Mouse (Mus musculus) liver, embryonic 15.5 days (tissue): ENCODE measurements at regions not wholly inside any gene's neighbourhood (a gene's known extent, or its start where the extent isn't known, plus 50 kb on each side); places are given as distances from the start of the nearest gene placed in this dataset.

ENCODE experiments used
- ATAC-seq: fragments of 200-750 bp; cut with Nextera tagmentation; 2 replicates; pipeline ENCODE4 v1.8.0; 2017; ENCODE audit warnings: moderate number of reproducible peaks, mild to moderate bottlenecking, moderate library complexity; ENCODE audit not compliant: insufficient read depth
- H3K27ac ChIP-seq: fragments of 300-500 bp; sonication (generic); replicated peaks from 2 replicates; pipeline ENCODE4 v1.5.1; 2015; ENCODE audit warnings: mild to moderate bottlenecking, inconsistent platforms
- H3K27me3 ChIP-seq: fragments of 300-500 bp; sonication (generic); 2 replicates; pipeline ENCODE4 v1.6.1; 2015; ENCODE audit warnings: mild to moderate bottlenecking, inconsistent platforms
- H3K36me3 ChIP-seq: fragments of 300-500 bp; sonication (generic); replicated peaks from 2 replicates; pipeline ENCODE4 v1.6.1; 2015; ENCODE audit warnings: moderate library complexity, mild to moderate bottlenecking, inconsistent platforms
- H3K4me1 ChIP-seq: fragments of 300-500 bp; sonication (generic); replicated peaks from 2 replicates; pipeline ENCODE4 v1.6.1; 2015; ENCODE audit warnings: inconsistent platforms
- H3K4me2 ChIP-seq: fragments of 300-500 bp; sonication (generic); 2 replicates; pipeline ENCODE4 v1.6.1; 2015; ENCODE audit warnings: moderate library complexity, mild to moderate bottlenecking, inconsistent platforms
- H3K4me3 ChIP-seq: fragments of 300-500 bp; sonication (generic); replicated peaks from 2 replicates; pipeline ENCODE4 v1.5.1; 2015; ENCODE audit warnings: mild to moderate bottlenecking, inconsistent platforms
- H3K9ac ChIP-seq: fragments of 300-500 bp; sonication (generic); 2 replicates; pipeline ENCODE4 v1.6.1; 2015; ENCODE audit warnings: moderate library complexity, mild to moderate bottlenecking, inconsistent platforms
- H3K9me3 ChIP-seq: fragments of 300-500 bp; sonication (generic); replicated peaks from 2 replicates; pipeline ENCODE4 v1.6.1; 2016; ENCODE audit warnings: inconsistent platforms
- WGBS: fragments of 180-500 bp; shearing (Covaris S2); methylation state at CpG from one replicate; pipeline ENCODE4 v1.1.7; 2015; ENCODE audit warnings: mixed read lengths; ENCODE audit not compliant: insufficient replicate concordance; 5-methylcytosine and 5-hydroxymethylcytosine counted together

DNA sequence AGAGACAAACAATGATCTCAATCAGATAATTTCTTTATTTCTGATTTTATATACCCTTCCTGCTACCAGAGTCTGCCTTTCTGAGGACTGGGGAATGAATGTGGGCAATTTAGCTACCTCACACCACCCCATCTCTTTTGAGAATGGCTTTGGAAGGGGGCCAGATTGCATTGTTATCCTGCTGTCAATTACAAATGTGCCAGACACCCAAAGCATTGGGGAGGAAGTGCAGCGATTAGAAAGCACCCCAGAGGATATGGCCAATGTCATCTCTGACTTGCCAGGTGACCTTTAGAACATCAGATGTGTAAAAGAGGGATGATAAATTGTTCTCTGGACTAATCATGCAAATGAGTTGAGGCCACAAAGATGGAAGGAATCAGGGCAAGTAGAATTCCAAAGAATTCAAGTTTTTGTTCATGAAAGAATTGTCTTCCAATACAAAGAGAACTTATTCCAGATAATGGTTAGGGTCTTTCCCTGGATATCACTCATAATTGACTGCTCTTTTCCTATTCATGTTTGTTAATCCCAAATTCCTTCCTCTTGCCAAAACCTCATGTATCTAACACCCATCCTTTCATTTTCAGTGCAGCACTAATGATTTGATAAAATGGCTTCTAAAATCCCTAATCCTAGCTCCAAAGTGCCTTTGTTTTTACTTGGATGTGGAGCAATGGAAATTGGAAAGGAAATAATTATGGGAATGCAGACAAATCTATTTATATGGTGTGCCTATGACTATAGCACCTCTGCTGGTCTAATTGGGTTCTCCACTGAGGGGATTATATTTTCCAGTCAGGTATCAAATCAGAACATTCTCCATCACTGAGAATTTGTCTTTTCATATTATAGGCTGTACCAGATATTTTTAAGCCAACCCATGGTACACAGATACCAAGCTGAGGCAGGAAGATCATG is 89.1 kb upstream of the Chl1 start:
- no peak for ATAC-seq
- 40% methylated on average over 1 of the region's 1 CpGs for WGBS
- H3K9ac ChIP-seq, result no peak overlapping the region

GRCm38 (mm10) chr6:103430933-103431594 is 79.3 kb upstream of the Chl1 start:
- no peaks in the 10 kb centered on the region for H3K4me1 ChIP-seq
- no peaks in the 10 kb centered on the region for H3K9me3 ChIP-seq
- no peak overlapping the region for H3K27ac ChIP-seq
- H3K9ac ChIP-seq, result no peak overlapping the region
- no peak for ATAC-seq
- H3K4me2 ChIP-seq, result no peak overlapping the region
- H3K36me3 ChIP-seq, result no peaks in the 10 kb centered on the region
- no peaks in the 10 kb centered on the region for H3K27me3 ChIP-seq
- 46% methylated on average over 5 of the region's 5 CpGs for WGBS
- H3K4me3 ChIP-seq, result no peak overlapping the region

More for the DNA sequence above, 89.1 kb upstream of the Chl1 start:
- Histone ChIP-seq H3K4me1 (no peaks in the 10 kb centered on the region), H3K4me2 (no peak overlapping the region), H3K27me3 (no peaks in the 10 kb centered on the region), H3K36me3 (no peaks in the 10 kb centered on the region), H3K4me3 (no peak overlapping the region), H3K9me3 (no peaks in the 10 kb centered on the region), H3K27ac (no peak overlapping the region)

- no peak overlapping the region for H3K27ac ChIP-seq
- ATAC-seq, result no peak
- 58% methylated on average over 5 of the region's 5 CpGs for WGBS
These were observed 78.8 kb upstream of the Chl1 start for GRCm38 (mm10) chr6:103431595-103431957.

More at GRCm38 (mm10) chr6:103431595-103431957, 78.8 kb upstream of the Chl1 start:
- no peak overlapping the region for H3K4me2 ChIP-seq
- H3K9me3 ChIP-seq, result no peaks in the 10 kb centered on the region
- H3K4me3 ChIP-seq, result no peak overlapping the region
- no peaks in the 10 kb centered on the region for H3K36me3 ChIP-seq
- no peaks in the 10 kb centered on the region for H3K4me1 ChIP-seq
- no peaks in the 10 kb centered on the region for H3K27me3 ChIP-seq
- no peak overlapping the region for H3K9ac ChIP-seq
